Mouse (Mus musculus) layer of hippocampus, adult 18-20 months (tissue): Measurements from ENCODE around the gene Top3a. TPM values are rescaled to one million over a fixed set of nuclear protein-coding genes. Genes with fewer than 3 reads are reported as not detected.

Experiments used
- DNase-seq, 2 experiments: peaks; one replicate each; pipeline ENCODE4 v3.0.0; 2022; ENCODE audit warnings: low spot score in 2 of 2
- total RNA-seq, 2 experiments: library from RNA; stranded (reverse); gene quantifications; 2 replicates each; pipeline ENCODE4 v1.2.3; 2021

Top3a gene
- total RNA-seq, 2 experiments from 2014 or later: 5.7 to 6.0 TPM

DNA sequence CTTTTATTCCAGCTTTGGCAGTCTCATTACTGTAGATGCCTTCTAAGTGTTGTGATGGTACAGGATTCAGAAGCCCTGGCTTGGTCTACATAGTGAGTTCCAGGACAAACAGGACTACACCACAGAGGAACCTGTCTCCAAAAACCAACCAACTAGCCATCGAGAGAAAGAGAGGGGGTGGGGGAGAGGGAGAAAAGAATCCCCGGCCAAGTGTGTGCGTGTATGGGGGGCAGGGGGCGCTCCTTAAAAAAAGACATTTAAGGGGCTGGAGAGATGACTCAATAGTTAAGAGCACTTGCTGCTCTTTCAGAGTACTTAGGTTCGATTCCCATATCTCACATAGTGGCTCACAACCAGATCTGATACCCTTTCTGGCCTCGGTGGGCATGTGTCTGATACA lies 1.6 kb downstream of the Top3a start:
- no peak for DNase-seq

- DNase-seq: no peak
Measured at GRCm38 (mm10) chr11:60774841-60775240, 2.3 kb downstream of the Top3a start.

DNA sequence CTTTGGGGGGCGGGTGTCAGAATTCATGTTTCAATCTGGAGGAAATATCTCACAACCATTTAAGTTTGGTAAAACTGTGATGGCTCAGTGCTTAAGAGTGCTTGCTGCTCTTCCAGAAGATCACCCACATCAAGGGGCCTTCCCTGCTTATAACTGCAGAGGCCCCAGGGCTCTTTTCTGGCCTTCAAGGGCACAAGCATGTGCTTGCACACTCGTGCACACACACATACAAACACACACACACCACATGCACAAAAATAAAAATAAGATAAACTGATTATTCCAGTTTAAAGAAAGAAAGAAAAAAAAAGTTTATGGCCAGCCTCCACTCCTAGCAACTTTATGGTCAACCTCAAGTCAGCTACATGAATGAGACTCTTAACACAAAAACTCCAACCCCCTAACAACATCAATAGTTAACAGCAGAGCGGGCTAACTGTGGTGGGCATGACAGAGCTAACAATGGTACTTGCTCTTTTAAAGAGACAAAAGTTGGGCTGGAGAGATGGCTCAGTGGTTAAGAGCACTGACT lies 2.9 kb downstream of the Top3a start:
- no peak for DNase-seq

DNA sequence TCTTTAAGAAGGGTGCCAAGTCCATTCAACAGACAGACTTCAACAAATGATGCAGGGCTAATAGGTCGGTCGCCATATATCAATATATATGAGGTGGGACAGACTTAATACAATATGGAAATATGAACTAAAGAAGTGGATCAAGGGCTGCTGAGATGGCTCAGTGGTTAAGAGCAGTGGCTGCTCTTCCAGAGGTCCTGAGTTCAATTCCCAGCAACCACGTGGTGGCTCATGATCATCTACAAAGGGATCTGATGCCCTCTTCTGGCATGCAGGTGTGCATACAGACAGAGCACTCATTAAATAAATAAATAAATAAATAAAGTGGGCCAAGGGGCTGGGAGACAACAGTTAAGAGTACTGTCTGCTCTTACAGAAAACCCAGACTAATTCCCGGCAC lies 5.0 kb downstream of the Top3a start:
- no peak for DNase-seq

DNA sequence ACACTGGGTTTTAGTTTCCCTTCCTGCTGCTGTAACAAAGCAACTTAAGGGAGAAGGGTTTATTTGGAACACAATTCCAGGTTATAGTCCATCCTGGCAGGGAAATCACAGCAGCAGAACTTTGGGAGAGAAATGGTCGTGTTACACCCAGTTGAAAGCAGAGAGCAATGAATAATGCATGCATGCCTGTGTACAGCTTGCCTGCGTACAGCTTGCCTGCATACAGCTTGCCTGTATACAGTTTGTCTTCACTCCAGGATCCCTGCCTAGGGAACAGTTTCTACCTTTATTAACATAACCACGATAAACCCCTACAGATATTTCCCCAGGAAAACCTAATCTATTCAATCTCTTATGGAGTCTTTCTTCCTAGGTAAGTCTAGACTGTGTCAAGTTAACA lies 6.4 kb downstream of the Top3a start:
- DNase-seq: no peak

DNA sequence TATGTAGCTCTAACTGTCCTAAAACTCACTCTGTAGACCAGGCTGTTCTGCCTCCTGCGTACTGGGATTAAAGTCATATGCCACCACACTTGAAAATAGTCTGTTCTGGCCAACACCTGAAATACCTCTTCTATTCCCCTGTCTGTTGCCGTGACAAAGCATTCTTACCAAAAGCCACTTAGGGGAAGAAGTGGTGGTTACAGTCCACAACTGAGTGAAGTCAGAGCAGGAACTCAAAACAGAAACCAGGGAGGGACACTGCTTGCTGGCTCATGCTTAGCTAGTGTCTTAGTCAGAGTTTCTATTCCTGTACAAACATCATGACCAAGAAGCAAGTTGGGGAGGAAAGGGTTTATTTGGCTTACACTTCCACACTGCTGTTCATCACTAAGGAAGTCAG lies 7.8 kb downstream of the Top3a start:
- DNase-seq: no peak

- DNase-seq: no peak
Measured at GRCm38 (mm10) chr11:60766969-60767368, 10.2 kb downstream of the Top3a start.

GRCm38 (mm10) chr11:60761681-60762080 lies 15.5 kb downstream of the Top3a start:
- no peak for DNase-seq

- peak in 1 of 2 experiments; percentile 22 for DNase-seq
Measured at GRCm38 (mm10) chr11:60755570-60755969, 21.6 kb downstream of the Top3a start.

- no peak for DNase-seq
Measured at GRCm38 (mm10) chr11:60740321-60740720, 36.8 kb downstream of the Top3a start.

GRCm38 (mm10) chr11:60737450-60737849 lies 39.7 kb downstream of the Top3a start:
- DNase-seq: no peak

DNA sequence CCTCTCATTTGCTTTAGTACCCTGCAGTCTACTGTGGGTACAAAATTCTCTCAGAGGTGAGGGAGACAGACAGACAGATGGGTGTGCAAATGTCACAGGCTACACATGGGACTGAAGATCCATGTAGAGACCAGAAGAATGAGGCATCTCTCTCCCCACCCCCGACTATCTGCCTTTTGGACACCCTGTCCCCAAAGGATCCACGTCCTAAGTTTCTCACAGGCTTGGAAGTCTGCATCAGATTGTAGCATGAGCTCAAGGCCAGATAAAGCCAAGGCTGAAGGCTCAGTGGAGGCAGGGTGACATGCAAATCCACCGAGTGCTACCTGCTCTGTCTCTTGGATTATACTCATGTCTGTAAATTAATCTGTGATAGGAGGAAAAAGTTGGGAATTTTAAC lies 40.7 kb downstream of the Top3a start:
- no peak for DNase-seq

GRCm38 (mm10) chr11:60735191-60735590 lies 42.0 kb downstream of the Top3a start:
- no peak for DNase-seq

- no peak for DNase-seq
Measured at GRCm38 (mm10) chr11:60734206-60734605, 43.0 kb downstream of the Top3a start.

- no peak for DNase-seq
Measured at GRCm38 (mm10) chr11:60731251-60731650, 45.9 kb downstream of the Top3a start.

DNA sequence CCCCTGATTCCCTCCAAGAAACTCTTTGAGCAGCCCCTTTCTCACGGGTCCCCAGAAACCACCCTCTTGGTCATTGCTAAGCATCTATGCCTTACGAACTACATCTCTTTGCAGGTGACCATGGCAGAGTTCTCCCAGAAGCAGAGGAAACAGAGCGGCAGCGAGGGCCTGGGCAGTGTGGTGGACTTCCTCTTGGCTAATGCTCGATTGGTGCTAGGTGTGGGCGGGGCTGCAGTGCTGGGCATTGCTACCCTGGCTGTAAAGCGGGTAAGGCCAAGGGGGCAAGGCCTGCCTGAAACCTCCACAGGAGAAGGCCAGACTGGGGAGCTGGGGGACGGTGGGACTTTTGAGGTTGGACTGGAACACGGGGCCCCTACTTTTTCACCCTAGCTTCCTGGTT lies 47.0 kb downstream of the Top3a start:
- no peak for DNase-seq

DNA sequence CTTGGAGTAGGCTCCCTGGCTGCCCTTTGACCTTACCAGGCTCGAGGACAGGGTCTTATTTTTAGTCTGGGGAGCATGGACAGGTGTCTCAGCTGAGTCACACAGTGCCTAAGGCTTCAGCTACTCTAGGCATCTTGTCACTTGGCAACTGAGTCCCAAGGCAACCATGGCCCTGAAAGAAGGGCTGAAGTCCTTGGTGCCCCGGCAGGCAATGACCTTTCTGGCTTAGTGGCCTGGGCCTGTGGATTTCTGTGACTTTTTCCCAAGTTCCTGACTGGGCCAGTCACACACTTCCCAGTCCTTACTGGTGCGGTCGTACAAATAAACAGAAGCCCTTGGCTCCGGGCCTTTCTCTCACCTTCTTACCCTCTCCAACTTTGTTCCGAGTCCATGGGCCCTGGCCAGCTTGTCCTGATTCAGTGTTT lies 47.9 kb downstream of the Top3a start:
- DNase-seq: no peak

- DNase-seq: peak; percentile 92 to 98
Measured at GRCm38 (mm10) chr11:60728260-60728761, 48.9 kb downstream of the Top3a start, which contains the start of gene Mief2. Gene Mief2, plus strand, starts transcription at chr11:60728398.

GRCm38 (mm10) chr11:60727392-60728140 lies 49.6 kb downstream of the Top3a start:
- DNase-seq: no peak

DNA sequence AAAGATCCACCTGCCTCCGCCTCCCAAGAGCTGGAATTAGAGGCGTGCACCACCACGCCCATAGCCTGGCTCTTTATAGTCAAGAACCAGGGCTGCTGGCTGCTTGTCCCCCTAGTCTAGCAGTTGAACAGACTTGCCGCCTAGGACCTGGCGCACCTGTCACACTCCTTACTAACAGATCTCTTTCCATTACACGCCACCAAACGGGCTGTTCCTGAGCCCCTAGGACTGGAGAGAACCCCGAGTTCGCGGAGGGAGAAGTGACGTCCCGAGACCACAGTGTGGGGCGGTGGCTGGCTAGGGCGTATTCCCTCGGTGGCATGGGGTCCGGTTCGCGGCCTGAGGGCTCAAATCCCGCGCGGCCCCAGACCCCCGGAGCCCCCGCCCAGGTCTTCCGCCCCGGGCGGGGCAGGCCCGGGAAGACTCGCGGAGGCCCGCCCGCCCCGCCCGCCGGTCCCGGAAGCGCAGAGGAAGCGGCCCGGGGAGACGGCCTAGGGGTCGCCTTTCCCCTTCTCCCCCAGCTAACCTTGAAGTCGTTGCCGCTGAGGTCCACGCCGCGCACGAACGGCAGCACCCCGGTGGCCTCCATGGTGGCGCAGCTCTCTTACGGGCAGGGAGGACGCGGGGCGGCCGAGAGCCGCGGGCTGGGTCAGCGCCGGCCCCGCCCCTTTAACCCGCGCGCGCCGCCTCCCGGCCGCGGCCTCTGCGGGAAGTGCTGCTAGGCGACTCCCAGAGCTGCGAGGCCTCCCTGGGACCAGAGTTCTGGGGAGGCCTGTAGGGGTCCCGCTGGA lies 50.4 kb downstream of the Top3a start, which contains the start of gene Flii:
Gene Flii (minus strand): TSS at position 663 of the 791 bp plus-strand sequence.
- DNase-seq: peak; percentile 58 to 77

DNA sequence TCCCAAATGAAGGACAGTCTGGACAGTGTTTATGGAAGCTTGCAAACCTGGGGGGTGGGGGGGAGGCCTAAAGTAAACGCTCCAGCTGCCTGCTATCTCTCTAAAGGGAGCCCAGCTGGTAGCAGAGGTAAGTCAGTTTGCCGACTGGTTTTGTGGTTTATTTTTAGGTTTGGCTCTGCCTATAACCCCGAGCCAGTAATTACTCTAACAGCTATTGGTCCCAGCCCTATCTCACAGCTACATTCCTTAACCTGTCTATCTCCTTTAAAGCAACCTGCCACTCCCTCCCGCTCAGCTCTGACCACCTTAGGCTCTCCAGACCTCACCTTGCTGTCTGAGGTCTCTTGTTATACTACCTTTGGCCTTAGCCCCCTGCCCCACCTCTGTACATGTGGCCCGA lies 57.9 kb downstream of the Top3a start:
- no peak for DNase-seq

- DNase-seq: no peak
Measured at GRCm38 (mm10) chr11:60715833-60716232, 61.3 kb downstream of the Top3a start.
